ENCODE assay signal across 10 mouse cellular contexts in genomic region chr9:8035546-8035945, GRCm38 (mm10). TPM values are rescaled to one million over a fixed set of nuclear protein-coding genes. Genes with fewer than 3 reads are reported as not detected.
DNase-seq lines count a peak whose midpoint lies in the region; ATAC-seq and TF ChIP-seq lines count a peak whose summit lies in the region.
"Had no signal": no experiment of that assay in that cellular context is flagged by ENCODE, and none has a peak within 500 bp of the region (broad histone marks: within the 10 kb centered on the region; RNA-seq: fewer than 3 reads in every experiment).

No protein-coding gene starts in this region.

- ATAC-seq in liver, postnatal 0 days: no peak
- ATAC-seq in megakaryocyte-erythroid progenitor cell, adult 5-6 weeks (replicated peaks; ENCODE audit: low FRiP score, low TSS enrichment, poor library complexity, severe bottlenecking): no peak

- H3K4me3 ChIP-seq in heart, embryonic 10.5 days: peak overlapping the region; percentile 25; the same call in 1 of the 2 replicates
- no peak overlapping the region for H3K4me3 ChIP-seq in C2C12 (ENCODE audit: insufficient read depth, poor library complexity, severe bottlenecking)
- H3K4me3 ChIP-seq in liver, postnatal 0 days (ENCODE audit: low read depth, low read length): no peak overlapping the region
- H3K4me3 ChIP-seq: neural tube, embryonic 12.5 days had no signal

- no peak overlapping the region for H3K4me2 ChIP-seq in liver, postnatal 0 days (ENCODE audit: low read depth, low read length)
- H3K4me2 ChIP-seq: neural tube, embryonic 12.5 days had no signal

- no peaks in the 10 kb centered on the region for H3K27me3 ChIP-seq in heart, embryonic 10.5 days (ENCODE audit: insufficient read depth, poor library complexity, severe bottlenecking)
- H3K27me3 ChIP-seq in C2C12 (ENCODE audit: control insufficient read depth, insufficient read depth, insufficient read length): no peaks in the 10 kb centered on the region
- no peaks in the 10 kb centered on the region for H3K27me3 ChIP-seq in liver, postnatal 0 days (ENCODE audit: insufficient read depth, low read length)
- H3K27me3 ChIP-seq: neural tube, embryonic 12.5 days had no signal

- H3K36me3 ChIP-seq in heart, embryonic 10.5 days: no peaks in the 10 kb centered on the region
- no peaks in the 10 kb centered on the region for H3K36me3 ChIP-seq in C2C12 (ENCODE audit: control insufficient read depth, insufficient read depth)
- H3K36me3 ChIP-seq in liver, postnatal 0 days (replicated peaks; ENCODE audit: insufficient read depth, low read length): no peaks in the 10 kb centered on the region
- H3K36me3 ChIP-seq: neural tube, embryonic 12.5 days had no signal

- no peaks in the 10 kb centered on the region for H3K79me3 ChIP-seq in C2C12 (ENCODE audit: low read depth)

- no peak for DNase-seq in heart, embryonic 10.5 days (ENCODE audit: low spot score)
- no peak for DNase-seq in heart, postnatal 25 days (ENCODE audit: low spot score)
- DNase-seq in fat pad, adult 2 months (ENCODE audit: extremely low read depth, low read depth, low spot score): peak; percentile 18
- DNase-seq in liver, postnatal 0 days: peak; percentile 19
- DNase-seq in adrenal gland, adult 8-10 months: no peak
- no peak for DNase-seq in adrenal gland, adult 18-20 months (ENCODE audit: low spot score in 2 of 2)
- DNase-seq: adrenal gland, postnatal 25 days had no signal

- 13% methylated on average over 7 of the region's 7 CpGs for WGBS in heart, embryonic 10.5 days
- WGBS in liver, postnatal 0 days (ENCODE audit: insufficient replicate concordance): 24% methylated on average over 7 of the region's 7 CpGs

- H3K9ac ChIP-seq in liver, postnatal 0 days (replicated peaks): no peak overlapping the region
- H3K9ac ChIP-seq: neural tube, embryonic 12.5 days had no signal

- no peaks in the 10 kb centered on the region for H3K79me2 ChIP-seq in C2C12 (ENCODE audit: control insufficient read depth, insufficient read depth)

- intact Hi-C loops in heart, postnatal 25 days (cut with DNase I): no loop called here

- H3ac ChIP-seq in C2C12 (ENCODE audit: control insufficient read depth, insufficient read length, low read depth): no peak overlapping the region

- H3K27ac ChIP-seq in heart, embryonic 10.5 days: no peak overlapping the region
- no peak overlapping the region for H3K27ac ChIP-seq in liver, postnatal 0 days (ENCODE audit: low read depth)
- H3K27ac ChIP-seq: neural tube, embryonic 12.5 days had no signal

- no peaks in the 10 kb centered on the region for H3K9me3 ChIP-seq in heart, embryonic 10.5 days
- H3K9me3 ChIP-seq in liver, postnatal 0 days (ENCODE audit: low read length): no peaks in the 10 kb centered on the region
- H3K9me3 ChIP-seq: neural tube, embryonic 12.5 days had no signal

- no peak for TF ChIP-seq EP300 in liver, postnatal 0 days (IDR thresholded peaks at IDR 0.05; ENCODE audit: low read depth)

- H3K4me1 ChIP-seq in heart, embryonic 10.5 days: peaks cover 5% of the 10 kb centered on the region
- H3K4me1 ChIP-seq in liver, postnatal 0 days (ENCODE audit: insufficient read depth): peaks cover 2% of the 10 kb centered on the region; the same call in 1 of the 2 replicates
- H3K4me1 ChIP-seq: neural tube, embryonic 12.5 days had no signal

- TF ChIP-seq CTCF in C2C12 (IDR thresholded peaks at IDR 0.05; ENCODE audit: control insufficient read depth, insufficient read depth, insufficient read length): no peak
- no peak for TF ChIP-seq CTCF in liver, postnatal 0 days (IDR thresholded peaks at IDR 0.05; ENCODE audit: low read depth)

TF ChIP-seq in C2C12, 6 proteins besides CTCF, POLR2A, EP300 and RAD21:
- peak; percentile 45 for TF ChIP-seq MYOD1 (IDR thresholded peaks at IDR 0.05; ENCODE audit: control insufficient read depth, insufficient read length, low read depth)
- no peak for TF ChIP-seq MYOG (IDR thresholded peaks at IDR 0.05; ENCODE audit: control insufficient read depth, extremely low read depth, insufficient read length)

RNA-seq across cellular contexts. Expression of gene Cfap300, which starts 7.1 kb away (rescaled TPM):
- polyA plus RNA-seq in heart, embryonic 10.5 days (2016; fragmentation: Nextera tagmentation; extraction: Ambion mirVana): 11.4 and 12.0 TPM in 2 replicates
- total RNA-seq in heart, postnatal 25 days (2021): 1 to 10 TPM in 1 of 2 experiments, under 1 TPM in 1; 0.73 to 1.2 TPM
- polyA plus RNA-seq in C2C12 (2012; fragmentation: generic; extraction: Trizol): 0.85 TPM
- polyA plus RNA-seq in liver, postnatal 0 days (2015; fragmentation: Nextera tagmentation; extraction: Ambion mirVana): 0.58 and 0.90 TPM in 2 replicates
- 1 to 10 TPM; 2.5 to 5.9 (median 3.8) TPM for total RNA-seq in adrenal gland, adult 8-10 months (2022)
- total RNA-seq in megakaryocyte-erythroid progenitor cell, adult 5-6 weeks (2014; fragmentation: Nextera tagmentation): not detected in 2 replicates
- total RNA-seq in megakaryocyte-erythroid progenitor cell, adult 5-6 weeks (2017): 1.9 TPM in 1 of 2 replicates, not detected in the other
- total RNA-seq in adrenal gland, adult 18-20 months (2021): 1 to 10 TPM; 2.7 to 2.8 TPM

RNA-seq across cellular contexts. Expression of gene Yap1, which starts 31.1 kb away (rescaled TPM):
- polyA plus RNA-seq in heart, embryonic 10.5 days (2016; fragmentation: Nextera tagmentation; extraction: Ambion mirVana): 29.3 and 41.3 TPM in 2 replicates
- 10 to 100 TPM; 61.1 to 62.8 TPM for total RNA-seq in heart, postnatal 25 days (2021)
- 39.7 TPM for polyA plus RNA-seq in C2C12 (2012; fragmentation: generic; extraction: Trizol)
- polyA plus RNA-seq in liver, postnatal 0 days (2015; fragmentation: Nextera tagmentation; extraction: Ambion mirVana): 4.3 and 4.8 TPM in 2 replicates
- 10 to 100 TPM; 68.4 to 87.2 (median 83.9) TPM for total RNA-seq in adrenal gland, adult 8-10 months (2022)
- total RNA-seq in megakaryocyte-erythroid progenitor cell, adult 5-6 weeks (2014; fragmentation: Nextera tagmentation): 0.24 TPM in 1 of 2 replicates, not detected in the other
- total RNA-seq in megakaryocyte-erythroid progenitor cell, adult 5-6 weeks (2017): not detected in 2 replicates
- 10 to 100 TPM; 72.0 to 83.7 TPM for total RNA-seq in adrenal gland, adult 18-20 months (2021)

Comparison
In these comparisons a context has a peak if more than half of its experiments do, and no peak if none do; other contexts are left out.
1. DNase-seq: peak in fat pad, adult 2 months (single experiment) and liver, postnatal 0 days (single experiment); none in heart, embryonic 10.5 days (single experiment), heart, postnatal 25 days (single experiment), adrenal gland, adult 8-10 months (single experiment) and adrenal gland, adult 18-20 months (0 of 2).
2. RNA of gene Yap1, which starts 31.1 kb away (total RNA-seq): 68.4 to 87.2 TPM in adrenal gland, adult 8-10 months, 72.0 to 83.7 TPM in adrenal gland, adult 18-20 months and 61.1 to 62.8 TPM in heart, postnatal 25 days; 0.24 TPM in megakaryocyte-erythroid progenitor cell, adult 5-6 weeks; every median in the first group is over 10 times any median in the second.